Mouse (Mus musculus) intestine, postnatal 0 days (tissue): ENCODE data around the gene Rnf144b. TPM values are rescaled to one million over a fixed set of nuclear protein-coding genes. Genes with fewer than 3 reads are reported as not detected.
A peak's percentile ranks its signal among the peaks of the same experiment; 100 is the strongest.

Experiments used
- ATAC-seq: fragments of 200-750 bp; cut with Nextera tagmentation; 2 replicates; pipeline ENCODE4 v1.8.0; 2017; ENCODE audit warnings: mild to moderate bottlenecking, moderate TSS enrichment, moderate library complexity
- H3K27ac ChIP-seq: fragments of 300-500 bp; sonication (generic); 2 replicates; pipeline ENCODE4 v1.5.1; 2014; ENCODE audit warnings: mild to moderate bottlenecking, low read depth, low read length, moderate library complexity
- H3K27me3 ChIP-seq: fragments of 300-500 bp; sonication (generic); replicated peaks from 2 replicates; pipeline ENCODE4 v1.6.1; 2014; ENCODE audit warnings: low read length, mixed read lengths; ENCODE audit not compliant: control insufficient read depth, insufficient read depth
- H3K36me3 ChIP-seq: fragments of 300-500 bp; sonication (generic); 2 replicates; pipeline ENCODE4 v1.6.1; 2014; ENCODE audit warnings: mild to moderate bottlenecking, moderate library complexity; ENCODE audit not compliant: control insufficient read depth, insufficient read depth
- H3K4me1 ChIP-seq: fragments of 300-500 bp; sonication (generic); replicated peaks from 2 replicates; pipeline ENCODE4 v1.6.1; 2014; ENCODE audit warnings: antibody characterized with exemption, low read length, mixed read lengths; ENCODE audit not compliant: control insufficient read depth, insufficient read depth
- H3K4me2 ChIP-seq: fragments of 300-500 bp; sonication (generic); replicated peaks from 2 replicates; pipeline ENCODE4 v1.6.1; 2014; ENCODE audit warnings: low read depth, mild to moderate bottlenecking, moderate library complexity
- H3K4me3 ChIP-seq: fragments of 300-500 bp; sonication (generic); 2 replicates; pipeline ENCODE4 v1.5.1; 2014; ENCODE audit warnings: low read depth, low read length
- H3K9ac ChIP-seq: fragments of 300-500 bp; sonication (generic); 2 replicates; pipeline ENCODE4 v1.6.1; 2014; ENCODE audit warnings: mild to moderate bottlenecking, low read depth, low read length
- H3K9me3 ChIP-seq: fragments of 300-500 bp; sonication (generic); 2 replicates; pipeline ENCODE4 v1.6.1; 2016; ENCODE audit warnings: mixed run types; ENCODE audit not compliant: control insufficient read depth
- CTCF ChIP-seq: sonication (generic); IDR thresholded peaks from 2 replicates; pipeline ENCODE4 v1.5.1; 2016; ENCODE audit warnings: low read depth, mild to moderate bottlenecking, control low read depth, antibody characterized with exemption, moderate library complexity
- WGBS: fragments of 180-500 bp; shearing (Covaris S2); extraction: QIAGEN DNeasy Blood & Tissue Kit; methylation state at CpG from one replicate; pipeline ENCODE4 v1.1.7; 2014; 5-methylcytosine and 5-hydroxymethylcytosine counted together
- polyA plus RNA-seq: library from polyadenylated mRNA; unstranded; fragments of >200 nt; fragmentation: Nextera tagmentation; extraction: Ambion mirVana; gene quantifications from 2 replicates; pipeline ENCODE4 v1.2.1, GENCODE M21; 2015

The Rnf144b gene
- polyA plus RNA-seq, 1 experiment from 2014 or later: 1.7 TPM

GRCm38 (mm10) chr13:47149993-47150392, 27.5 kb downstream of the Rnf144b start:
- Histone ChIP-seq H3K4me2 (no peak overlapping the region), H3K9me3 (no peaks in the 10 kb centered on the region), H3K27ac (no peak overlapping the region), H3K9ac (no peak overlapping the region), H3K27me3 (no peaks in the 10 kb centered on the region), H3K4me1 (no peaks in the 10 kb centered on the region), H3K4me3 (no peak overlapping the region), H3K36me3 (no peaks in the 10 kb centered on the region)
- WGBS: 75% methylated on average over 10 of the region's 10 CpGs
- no peak for ATAC-seq
- no peak for TF ChIP-seq CTCF

GRCm38 (mm10) chr13:47151060-47151459, 28.6 kb downstream of the Rnf144b start:
- H3K36me3 ChIP-seq: no peaks in the 10 kb centered on the region
- H3K4me1 ChIP-seq: no peaks in the 10 kb centered on the region
- H3K9ac ChIP-seq: no peak overlapping the region
- no peak for ATAC-seq
- H3K4me3 ChIP-seq: no peak overlapping the region
- H3K9me3 ChIP-seq: no peaks in the 10 kb centered on the region
- H3K27ac ChIP-seq: no peak overlapping the region
- no peak for TF ChIP-seq CTCF
- no peaks in the 10 kb centered on the region for H3K27me3 ChIP-seq
- WGBS: 93% methylated on average over 14 of the region's 14 CpGs
- no peak overlapping the region for H3K4me2 ChIP-seq

- no peak for ATAC-seq
- Histone ChIP-seq H3K4me3 (no peak overlapping the region), H3K4me1 (no peaks in the 10 kb centered on the region), H3K9ac (no peak overlapping the region), H3K4me2 (no peak overlapping the region), H3K27ac (no peak overlapping the region), H3K9me3 (no peaks in the 10 kb centered on the region), H3K27me3 (no peaks in the 10 kb centered on the region), H3K36me3 (no peaks in the 10 kb centered on the region)
- TF ChIP-seq CTCF: peak; percentile 82
- WGBS: 35% methylated on average over 7 of the region's 7 CpGs
These were observed 29.9 kb downstream of the Rnf144b start for GRCm38 (mm10) chr13:47152390-47152789.

- Histone ChIP-seq H3K9ac (no peak overlapping the region), H3K27me3 (no peaks in the 10 kb centered on the region), H3K4me3 (no peak overlapping the region), H3K27ac (no peak overlapping the region), H3K9me3 (no peaks in the 10 kb centered on the region), H3K4me1 (no peaks in the 10 kb centered on the region), H3K36me3 (no peaks in the 10 kb centered on the region), H3K4me2 (no peak overlapping the region)
- TF ChIP-seq CTCF: no peak
- WGBS: 65% methylated on average over 5 of the region's 5 CpGs
- no peak for ATAC-seq
These were observed 30.8 kb downstream of the Rnf144b start for GRCm38 (mm10) chr13:47153206-47153605.

- Histone ChIP-seq H3K4me1 (no peaks in the 10 kb centered on the region), H3K4me2 (no peak overlapping the region), H3K9ac (no peak overlapping the region), H3K36me3 (no peaks in the 10 kb centered on the region), H3K9me3 (no peaks in the 10 kb centered on the region), H3K27ac (no peak overlapping the region), H3K4me3 (no peak overlapping the region), H3K27me3 (no peaks in the 10 kb centered on the region)
- no peak for ATAC-seq
- WGBS: 68% methylated on average over 4 of the region's 4 CpGs
- TF ChIP-seq CTCF: no peak
These were observed 32.4 kb downstream of the Rnf144b start for GRCm38 (mm10) chr13:47154866-47155265.

- Histone ChIP-seq H3K27ac (no peak overlapping the region), H3K9ac (no peak overlapping the region), H3K4me1 (no peaks in the 10 kb centered on the region), H3K9me3 (no peaks in the 10 kb centered on the region), H3K4me2 (no peak overlapping the region), H3K4me3 (no peak overlapping the region), H3K27me3 (no peaks in the 10 kb centered on the region), H3K36me3 (no peaks in the 10 kb centered on the region)
- WGBS: 61% methylated on average over 5 of the region's 5 CpGs
- no peak for ATAC-seq
- no peak for TF ChIP-seq CTCF
These were observed 34.4 kb downstream of the Rnf144b start for GRCm38 (mm10) chr13:47156841-47157240.

- ATAC-seq: no peak
- no peaks in the 10 kb centered on the region for H3K9me3 ChIP-seq
- no peaks in the 10 kb centered on the region for H3K4me1 ChIP-seq
- no peak overlapping the region for H3K9ac ChIP-seq
- no peak for TF ChIP-seq CTCF
- 62% methylated on average over 5 of the region's 5 CpGs for WGBS
- H3K4me2 ChIP-seq: no peak overlapping the region
- no peaks in the 10 kb centered on the region for H3K36me3 ChIP-seq
- no peak overlapping the region for H3K27ac ChIP-seq
- no peaks in the 10 kb centered on the region for H3K27me3 ChIP-seq
- no peak overlapping the region for H3K4me3 ChIP-seq
These were observed 39.5 kb downstream of the Rnf144b start for GRCm38 (mm10) chr13:47162001-47162400.
